In genomic region chr4:124894508-124895428, GRCm38 (mm10) we compare ENCODE assay signal across 9 mouse cellular contexts. TPM values are rescaled to one million over a fixed set of nuclear protein-coding genes. Genes with fewer than 3 reads are reported as not detected.
DNase-seq lines count a peak whose midpoint lies in the region; ATAC-seq and TF ChIP-seq lines count a peak whose summit lies in the region.
"Had no signal": no experiment of that assay in that cellular context is flagged by ENCODE, and none has a peak within 500 bp of the region (broad histone marks: within the 10 kb centered on the region; RNA-seq: fewer than 3 reads in every experiment).

No protein-coding gene starts in this region.

- no peak for TF ChIP-seq CTCF in bone marrow macrophage, adult 2 months (IDR thresholded peaks at IDR 0.05; ENCODE audit: low read depth, low read length)
- TF ChIP-seq CTCF in left cerebral cortex, adult 2 months (IDR thresholded peaks at IDR 0.05) = no peak

- no peak; the same call in 1 of the 2 replicates for ATAC-seq in heart, embryonic 12.5 days (ENCODE audit: insufficient number of reproducible peaks, low FRiP score)
- ATAC-seq in forebrain, embryonic 14.5 days = peak; percentile 75

- peaks cover 90% of the 10 kb centered on the region for H3K27me3 ChIP-seq in heart, embryonic 12.5 days (replicated peaks)
- H3K27me3 ChIP-seq in forebrain, embryonic 14.5 days (replicated peaks; ENCODE audit: control insufficient read depth, insufficient read depth, low read length) = peaks cover 47% of the 10 kb centered on the region

- H3K9me3 ChIP-seq in heart, embryonic 12.5 days (replicated peaks) = no peaks in the 10 kb centered on the region
- H3K9me3 ChIP-seq in forebrain, embryonic 14.5 days (replicated peaks; ENCODE audit: control insufficient read depth, low read length) = no peaks in the 10 kb centered on the region

- WGBS in heart, embryonic 12.5 days = 3% methylated on average over 83 of the region's 83 CpGs
- WGBS in forebrain, embryonic 14.5 days = 1% methylated on average over 83 of the region's 83 CpGs

- H3K9ac ChIP-seq in heart, embryonic 12.5 days = 0 out of 2 replicates have a peak overlapping the region, but pooled peaks have one; percentile 32
- peak overlapping the region; percentile 61 for H3K9ac ChIP-seq in forebrain, embryonic 14.5 days (ENCODE audit: low read length)

- no peak for TF ChIP-seq POLR2A in bone marrow macrophage, adult 2 months (IDR thresholded peaks at IDR 0.05; ENCODE audit: borderline replicate concordance, low read depth, low read length)

- peaks cover 8% of the 10 kb centered on the region for H3K4me1 ChIP-seq in heart, embryonic 12.5 days (replicated peaks)
- H3K4me1 ChIP-seq in bone marrow macrophage, adult 2 months (ENCODE audit: control insufficient read depth, insufficient read depth, low read length) = no peaks in the 10 kb centered on the region
- peaks cover 13% of the 10 kb centered on the region; the same call in 1 of the 2 replicates for H3K4me1 ChIP-seq in forebrain, embryonic 14.5 days (ENCODE audit: control insufficient read depth, insufficient read depth, low read length)

- peak overlapping the region; percentile 93 for H3K4me2 ChIP-seq in heart, embryonic 12.5 days
- peak overlapping the region; percentile 77 for H3K4me2 ChIP-seq in forebrain, embryonic 14.5 days (ENCODE audit: low read length)

- peak overlapping the region; percentile 59 for H3K4me3 ChIP-seq in heart, embryonic 12.5 days
- peak overlapping the region; percentile 50 for H3K4me3 ChIP-seq in bone marrow macrophage, adult 2 months (ENCODE audit: insufficient read depth, low read length)
- peak overlapping the region; percentile 43 for H3K4me3 ChIP-seq in forebrain, embryonic 14.5 days (ENCODE audit: low read depth, low read length)
- H3K4me3 ChIP-seq in left cerebral cortex, adult 2 months = peak overlapping the region; percentile 56

- DNase-seq in heart, postnatal 36 days = no peak
- peak; percentile 54 for DNase-seq in forebrain, embryonic 14.5 days (ENCODE audit: low spot score)
- peak; percentile 73 to 76 for DNase-seq in left cerebral cortex, adult 2 months (ENCODE audit: extremely low spot score in 1 of 2, low spot score in 2 of 2)
- peak; percentile 42 for DNase-seq in neural tube, embryonic 10.5 days (ENCODE audit: extremely low spot score, low spot score)
- no peak for DNase-seq in Muller cell, postnatal 12 days (ENCODE audit: inconsistent ontology term)
- DNase-seq in spleen, adult 18-20 months = no peak

- intact Hi-C loops in heart, postnatal 36 days (cut with DNase I) = no loop called here
- intact Hi-C loops in left cerebral cortex, adult 2 months (cut with DNase I) = no loop called here

- H3K36me3 ChIP-seq in heart, embryonic 12.5 days = no peaks in the 10 kb centered on the region
- no peaks in the 10 kb centered on the region for H3K36me3 ChIP-seq in forebrain, embryonic 14.5 days (ENCODE audit: control insufficient read depth, insufficient read depth, low read length)

- no peak overlapping the region for H3K27ac ChIP-seq in heart, embryonic 12.5 days (ENCODE audit: poor library complexity, severe bottlenecking)
- no peak overlapping the region for H3K27ac ChIP-seq in bone marrow macrophage, adult 2 months (ENCODE audit: insufficient read depth, low read depth, low read length)
- H3K27ac ChIP-seq in forebrain, embryonic 14.5 days (ENCODE audit: low read depth, low read length) = no peak overlapping the region
- H3K27ac ChIP-seq in left cerebral cortex, adult 2 months = peak overlapping the region; percentile 94

RNA-seq across cellular contexts. Expression of gene Epha10, which starts 14.1 kb away (rescaled TPM):
- polyA plus RNA-seq in heart, embryonic 12.5 days (2016; fragmentation: Nextera tagmentation; extraction: Ambion mirVana) = not detected in 2 replicates
- not detected for total RNA-seq in heart, postnatal 36 days (2021)
- polyA plus RNA-seq in bone marrow macrophage, adult 2 months (2012; ENCODE audit: insufficient read depth, insufficient read length, missing spikeins) = not detected in 2 replicates
- polyA plus RNA-seq in forebrain, embryonic 14.5 days (2014; fragmentation: Nextera tagmentation; extraction: Ambion mirVana) = 0.27 and 0.84 TPM in 2 replicates
- 10 to 100 TPM; 60.5 to 69.6 TPM for total RNA-seq in left cerebral cortex, adult 2 months (2021)
- total RNA-seq: CH12.LX had no signal

RNA-seq across cellular contexts. Expression of gene Maneal, which starts 32.8 kb away (rescaled TPM):
- polyA plus RNA-seq in heart, embryonic 12.5 days (2016; fragmentation: Nextera tagmentation; extraction: Ambion mirVana) = 0.06 and 0.14 TPM in 2 replicates
- under 1 TPM; 0.14 to 0.22 TPM for total RNA-seq in heart, postnatal 36 days (2021)
- not detected in 2 replicates for polyA plus RNA-seq in bone marrow macrophage, adult 2 months (2012; ENCODE audit: insufficient read depth, insufficient read length, missing spikeins)
- polyA plus RNA-seq in forebrain, embryonic 14.5 days (2014; fragmentation: Nextera tagmentation; extraction: Ambion mirVana) = 12.9 and 13.4 TPM in 2 replicates
- total RNA-seq in left cerebral cortex, adult 2 months (2021) = 10 to 100 TPM; 53.7 to 55.3 TPM

RNA-seq across cellular contexts. Expression of gene 9930104L06Rik, which starts 42.1 kb away (rescaled TPM):
- 9.9 and 10.4 TPM in 2 replicates for polyA plus RNA-seq in heart, embryonic 12.5 days (2016; fragmentation: Nextera tagmentation; extraction: Ambion mirVana)
- total RNA-seq in heart, postnatal 36 days (2021) = 1 to 10 TPM; 6.6 to 9.1 TPM
- 11.2 and 13.9 TPM in 2 replicates for polyA plus RNA-seq in bone marrow macrophage, adult 2 months (2012; ENCODE audit: insufficient read depth, insufficient read length, missing spikeins)
- 3.2 and 5.6 TPM in 2 replicates for polyA plus RNA-seq in forebrain, embryonic 14.5 days (2014; fragmentation: Nextera tagmentation; extraction: Ambion mirVana)
- 10 to 100 TPM; 18.9 to 20.3 TPM for total RNA-seq in left cerebral cortex, adult 2 months (2021)

RNA-seq across cellular contexts. Expression of gene 1110065P20Rik, which starts 43.8 kb away (rescaled TPM):
- polyA plus RNA-seq in heart, embryonic 12.5 days (2016; fragmentation: Nextera tagmentation; extraction: Ambion mirVana) = 51.6 and 54.2 TPM in 2 replicates
- 10 to 100 TPM; 22.1 to 22.7 TPM for total RNA-seq in heart, postnatal 36 days (2021)
- 7.6 and 9.5 TPM in 2 replicates for polyA plus RNA-seq in bone marrow macrophage, adult 2 months (2012; ENCODE audit: insufficient read depth, insufficient read length, missing spikeins)
- polyA plus RNA-seq in forebrain, embryonic 14.5 days (2014; fragmentation: Nextera tagmentation; extraction: Ambion mirVana) = 78.0 and 90.7 TPM in 2 replicates
- total RNA-seq in left cerebral cortex, adult 2 months (2021) = 10 to 100 TPM; 66.6 to 74.8 TPM

RNA-seq across cellular contexts. Expression of gene Yrdc, which starts 44.3 kb away (rescaled TPM):
- polyA plus RNA-seq in heart, embryonic 12.5 days (2016; fragmentation: Nextera tagmentation; extraction: Ambion mirVana) = 24.4 and 26.0 TPM in 2 replicates
- 10 to 100 TPM; 17.8 to 22.2 TPM for total RNA-seq in heart, postnatal 36 days (2021)
- 18.6 and 20.2 TPM in 2 replicates for polyA plus RNA-seq in bone marrow macrophage, adult 2 months (2012; ENCODE audit: insufficient read depth, insufficient read length, missing spikeins)
- polyA plus RNA-seq in forebrain, embryonic 14.5 days (2014; fragmentation: Nextera tagmentation; extraction: Ambion mirVana) = 57.1 and 62.4 TPM in 2 replicates
- 10 to 100 TPM; 29.8 to 33.8 TPM for total RNA-seq in left cerebral cortex, adult 2 months (2021)

Comparison
In these comparisons a context has a peak if more than half of its experiments do, and no peak if none do; other contexts are left out.
1. DNase-seq: peak in forebrain, embryonic 14.5 days (single experiment), left cerebral cortex, adult 2 months (2 of 2) and neural tube, embryonic 10.5 days (single experiment); none in heart, postnatal 36 days (0 of 2), Muller cell, postnatal 12 days (single experiment) and spleen, adult 18-20 months (0 of 2).
2. RNA of gene Maneal, which starts 32.8 kb away (polyA plus RNA-seq): 12.9 to 13.4 TPM in forebrain, embryonic 14.5 days; 0.06 to 0.14 TPM in heart, embryonic 12.5 days and not detected in bone marrow macrophage, adult 2 months; every median in the first group is over 10 times any median in the second.
3. Peak in every context shown above with its lines, with median percentiles within 50 percentile points of each other: H3K4me3 ChIP-seq.